Mouse (Mus musculus) spleen, adult 2 months (tissue): ENCODE results near the gene Prodh2. TPM values are rescaled to one million over a fixed set of nuclear protein-coding genes. Genes with fewer than 3 reads are reported as not detected.
"Not testable (repeated sequence)": the region's sequence is repeated elsewhere in the genome, so short reads cannot be mapped to it uniquely, and the experiment has no call there.

Source experiments
- DNase-seq, 2 experiments: peaks; one replicate each; pipeline versions ENCODE4 v3.0.0 to v3.0.0-alpha.2; 2012 to 2021; ENCODE audit warnings: low spot score in 2 of 2, low read depth in 1 of 2
- H3K27ac ChIP-seq: fragments of 200-500 bp; 2 replicates; pipeline ENCODE4 v1.5.1; 2012; ENCODE audit warnings: low read length, inconsistent platforms; ENCODE audit not compliant: insufficient read depth
- H3K27me3 ChIP-seq: fragments of 200-500 bp; 2 replicates; pipeline ENCODE4 v1.6.1; 2012; ENCODE audit warnings: mild to moderate bottlenecking, moderate library complexity, low read length, inconsistent platforms; ENCODE audit not compliant: control insufficient read depth, insufficient read depth
- H3K36me3 ChIP-seq: fragments of 200-500 bp; 2 replicates; pipeline ENCODE4 v1.6.1; 2012; ENCODE audit warnings: mild to moderate bottlenecking, low read length, inconsistent platforms; ENCODE audit not compliant: control insufficient read depth, insufficient read depth
- H3K4me1 ChIP-seq: fragments of 200-500 bp; 2 replicates; pipeline ENCODE4 v1.6.1; 2011; ENCODE audit warnings: inconsistent platforms; ENCODE audit not compliant: control insufficient read depth, insufficient read depth, insufficient read length
- H3K4me3 ChIP-seq: fragments of 200-500 bp; 2 replicates; pipeline ENCODE4 v1.5.1; 2011; ENCODE audit warnings: mild to moderate bottlenecking, inconsistent platforms; ENCODE audit not compliant: insufficient read depth, insufficient read length; ENCODE audit errors: extremely low read depth
- CTCF ChIP-seq: fragments of 200-500 bp; IDR thresholded peaks from 2 replicates; pipeline ENCODE4 v1.5.1; 2011; ENCODE audit warnings: mild to moderate bottlenecking, inconsistent platforms; ENCODE audit not compliant: insufficient read depth, insufficient read length, insufficient replicate concordance; ENCODE audit errors: extremely low read depth
- POLR2A ChIP-seq: fragments of 200-500 bp; IDR thresholded peaks from 2 replicates; pipeline ENCODE4 v1.6.1; 2011; ENCODE audit warnings: low read depth, low read length, inconsistent platforms
- WGBS: fragments of 180-500 bp; shearing (Covaris S2); methylation state at CpG from one replicate; pipeline ENCODE4 v1.1.7; 2018; 5-methylcytosine and 5-hydroxymethylcytosine counted together
- polyA plus RNA-seq: library from polyadenylated mRNA; depleted of rRNA; stranded (reverse); fragments of >200 nt; gene quantifications from 2 replicates; pipeline ENCODE4 v1.2.3, GENCODE M21; 2012

Prodh2 gene
- polyA plus RNA-seq, 1 experiment: 0.04 TPM

- H3K4me3 ChIP-seq: no peak overlapping the region
- no peaks in the 10 kb centered on the region for H3K4me1 ChIP-seq
- H3K27me3 ChIP-seq: no peaks in the 10 kb centered on the region
- peak; percentile 33; the same call in 1 of the 2 replicates for TF ChIP-seq CTCF
- no peak for TF ChIP-seq POLR2A
- H3K27ac ChIP-seq: no peak overlapping the region
- DNase-seq: peak; percentile 12 to 26
- 31% methylated on average over 16 of the region's 16 CpGs for WGBS
- no peaks in the 10 kb centered on the region for H3K36me3 ChIP-seq
Measured at GRCm38 (mm10) chr7:30490251-30490956, 3.0 kb upstream of the Prodh2 start.

GRCm38 (mm10) chr7:30490957-30491307 is 2.5 kb upstream of the Prodh2 start:
- Histone ChIP-seq H3K4me1 (no peaks in the 10 kb centered on the region), H3K4me3 (no peak overlapping the region), H3K36me3 (no peaks in the 10 kb centered on the region), H3K27ac (no peak overlapping the region), H3K27me3 (no peaks in the 10 kb centered on the region)
- 30% methylated on average over 6 of the region's 6 CpGs for WGBS
- DNase-seq: no peak
- no peak for TF ChIP-seq CTCF
- no peak for TF ChIP-seq POLR2A

GRCm38 (mm10) chr7:30492765-30493164 is 657 bp upstream of the Prodh2 start:
- TF ChIP-seq CTCF (peak; percentile 55; the same call in 1 of the 2 replicates), POLR2A (no peak)
- no peak overlapping the region for H3K4me3 ChIP-seq
- WGBS: 16% methylated on average over 4 of the region's 4 CpGs
- H3K27me3 ChIP-seq: no peaks in the 10 kb centered on the region
- DNase-seq: peak; percentile 40 to 66
- H3K36me3 ChIP-seq: no peaks in the 10 kb centered on the region
- no peak overlapping the region for H3K27ac ChIP-seq
- H3K4me1 ChIP-seq: no peaks in the 10 kb centered on the region

GRCm38 (mm10) chr7:30495506-30496042 is 2.2 kb downstream of the Prodh2 start:
- H3K4me3 ChIP-seq, DNase-seq, H3K27ac ChIP-seq, H3K4me1 ChIP-seq, H3K36me3 ChIP-seq, H3K27me3 ChIP-seq: not testable (repeated sequence)
- WGBS: 50% methylated on average over 5 of the region's 5 CpGs

- not testable (repeated sequence) for H3K4me3 ChIP-seq, DNase-seq, H3K27me3 ChIP-seq, H3K27ac ChIP-seq, H3K4me1 ChIP-seq, H3K36me3 ChIP-seq
- WGBS: 76% methylated on average over 5 of the region's 5 CpGs
Measured at GRCm38 (mm10) chr7:30501159-30501558, 7.7 kb downstream of the Prodh2 start.

GRCm38 (mm10) chr7:30508061-30508460 is 14.6 kb downstream of the Prodh2 start:
- WGBS: 23% methylated on average over 4 of the region's 4 CpGs
- Histone ChIP-seq H3K27ac (no peak overlapping the region), H3K4me1 (no peaks in the 10 kb centered on the region), H3K36me3 (no peaks in the 10 kb centered on the region), H3K27me3 (no peaks in the 10 kb centered on the region), H3K4me3 (no peak overlapping the region)
- no peak for DNase-seq
- TF ChIP-seq CTCF (no peak), POLR2A (no peak)

- TF ChIP-seq POLR2A (no peak), CTCF (no peak)
- no peaks in the 10 kb centered on the region for H3K27me3 ChIP-seq
- no peaks in the 10 kb centered on the region for H3K36me3 ChIP-seq
- 76% methylated on average over 24 of the region's 24 CpGs for WGBS
- H3K4me1 ChIP-seq: no peaks in the 10 kb centered on the region
- no peak overlapping the region for H3K4me3 ChIP-seq
- no peak for DNase-seq
- no peak overlapping the region for H3K27ac ChIP-seq
Measured at GRCm38 (mm10) chr7:30515003-30515760, 21.8 kb downstream of the Prodh2 start.
